In the genomic region with DNA sequence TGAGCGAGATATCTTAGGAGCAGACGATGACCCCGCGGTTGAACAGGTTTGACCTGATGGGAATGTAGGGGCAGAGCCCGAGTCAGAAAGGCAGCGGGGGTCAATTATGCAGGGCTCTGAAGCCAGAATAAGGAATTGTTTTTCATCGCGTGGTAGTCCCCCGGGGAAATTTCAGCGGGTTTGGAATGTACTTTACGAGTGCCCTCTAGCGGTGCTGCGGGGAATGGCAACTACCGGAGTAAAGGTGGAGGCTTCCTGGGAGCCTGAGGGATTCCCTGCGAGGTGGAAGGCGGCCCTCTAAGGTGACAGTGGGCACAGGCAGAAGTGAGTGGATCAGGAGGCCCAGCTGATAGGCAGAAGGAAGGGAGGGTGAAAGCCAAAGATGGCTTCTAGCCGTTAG, we compare ENCODE assay signal across 8 mouse cellular contexts.
DNase-seq lines count a peak whose midpoint lies in the region; ATAC-seq lines count a peak whose summit lies in the region.

No protein-coding gene starts in this region.

- H3K4me2 ChIP-seq in intestine, embryonic 15.5 days (replicated peaks), result peak overlapping the region; percentile 70
- peak overlapping the region; percentile 48 for H3K4me2 ChIP-seq in limb, embryonic 11.5 days (ENCODE audit: low read depth, severe bottlenecking)
- H3K4me2 ChIP-seq in midbrain, embryonic 14.5 days (ENCODE audit: low read length), result peak overlapping the region; percentile 69

- H3K4me3 ChIP-seq in intestine, embryonic 15.5 days (replicated peaks), result peak overlapping the region; percentile 32
- H3K4me3 ChIP-seq in limb, embryonic 11.5 days (ENCODE audit: low read depth, low read length), result peak overlapping the region; percentile 12; the same call in 1 of the 2 replicates
- H3K4me3 ChIP-seq in midbrain, embryonic 14.5 days (replicated peaks; ENCODE audit: low read depth, low read length), result peak overlapping the region; percentile 30

- peaks cover 35% of the 10 kb centered on the region for H3K4me1 ChIP-seq in intestine, embryonic 15.5 days (replicated peaks)
- H3K4me1 ChIP-seq in limb, embryonic 11.5 days (ENCODE audit: control insufficient read depth, insufficient read depth, low read length), result peaks cover 17% of the 10 kb centered on the region
- peaks cover 26% of the 10 kb centered on the region for H3K4me1 ChIP-seq in midbrain, embryonic 14.5 days (ENCODE audit: control insufficient read depth, insufficient read depth, low read length)

- no peaks in the 10 kb centered on the region for H3K9me3 ChIP-seq in intestine, embryonic 15.5 days
- no peaks in the 10 kb centered on the region for H3K9me3 ChIP-seq in limb, embryonic 11.5 days (ENCODE audit: control insufficient read depth, low read length)
- H3K9me3 ChIP-seq in midbrain, embryonic 14.5 days (ENCODE audit: control insufficient read depth, low read length), result no peaks in the 10 kb centered on the region

- ATAC-seq in intestine, embryonic 15.5 days, result peak; percentile 30
- no peak for ATAC-seq in limb, embryonic 11.5 days (ENCODE audit: insufficient number of reproducible peaks, low FRiP score, low TSS enrichment, low read depth)
- no peak; the same call in 1 of the 2 replicates for ATAC-seq in midbrain, embryonic 14.5 days (ENCODE audit: low FRiP score, low TSS enrichment)
- ATAC-seq in megakaryocyte-erythroid progenitor cell, adult 5-6 weeks (replicated peaks; ENCODE audit: low FRiP score, low TSS enrichment, poor library complexity, severe bottlenecking), result no peak

- H3K36me3 ChIP-seq in intestine, embryonic 15.5 days, result no peaks in the 10 kb centered on the region
- H3K36me3 ChIP-seq in limb, embryonic 11.5 days (ENCODE audit: control insufficient read depth, insufficient read depth, low read length), result no peaks in the 10 kb centered on the region
- no peaks in the 10 kb centered on the region for H3K36me3 ChIP-seq in midbrain, embryonic 14.5 days (ENCODE audit: control insufficient read depth, insufficient read depth, low read length)

- DNase-seq in adrenal gland, adult 2 months, result peak; percentile 81
- DNase-seq in cerebellum, postnatal 4 days (ENCODE audit: low spot score in 2 of 2), result peak; percentile 78 to 91
- DNase-seq in gastrocnemius, postnatal 10 days, result peak; percentile 86
- peak; percentile 94 for DNase-seq in limb, embryonic 11.5 days (ENCODE audit: low spot score)
- DNase-seq in midbrain, embryonic 14.5 days, result peak; percentile 94
- DNase-seq in spleen, adult 12 weeks (ENCODE audit: low spot score), result peak; percentile 50

- 3% methylated on average over 17 of the region's 17 CpGs for whole genome bisulfite sequencing in intestine, embryonic 15.5 days
- 2% methylated on average over 17 of the region's 17 CpGs for WGBS in limb, embryonic 11.5 days
- WGBS in midbrain, embryonic 14.5 days, result under 1% methylated on average over 17 of the region's 17 CpGs

- peak overlapping the region; percentile 37 for H3K9ac ChIP-seq in intestine, embryonic 15.5 days
- no peak overlapping the region for H3K9ac ChIP-seq in limb, embryonic 11.5 days (ENCODE audit: low read length)
- peak overlapping the region; percentile 24 for H3K9ac ChIP-seq in midbrain, embryonic 14.5 days (replicated peaks; ENCODE audit: low read length)

- no peak overlapping the region for H3K27ac ChIP-seq in intestine, embryonic 15.5 days
- H3K27ac ChIP-seq in limb, embryonic 11.5 days (replicated peaks; ENCODE audit: low read depth, low read length), result no peak overlapping the region
- H3K27ac ChIP-seq in midbrain, embryonic 14.5 days (replicated peaks; ENCODE audit: low read depth, low read length), result no peak overlapping the region

- peaks cover 15% of the 10 kb centered on the region; the same call in 1 of the 2 replicates for H3K27me3 ChIP-seq in intestine, embryonic 15.5 days (replicated peaks)
- peaks cover 20% of the 10 kb centered on the region for H3K27me3 ChIP-seq in limb, embryonic 11.5 days (ENCODE audit: control insufficient read depth, insufficient read depth, low read length)
- H3K27me3 ChIP-seq in midbrain, embryonic 14.5 days (ENCODE audit: control insufficient read depth, insufficient read depth, low read length), result peaks cover 24% of the 10 kb centered on the region
